Comparison of ENCODE assay signal across 18 mouse cellular contexts in the genomic region with DNA sequence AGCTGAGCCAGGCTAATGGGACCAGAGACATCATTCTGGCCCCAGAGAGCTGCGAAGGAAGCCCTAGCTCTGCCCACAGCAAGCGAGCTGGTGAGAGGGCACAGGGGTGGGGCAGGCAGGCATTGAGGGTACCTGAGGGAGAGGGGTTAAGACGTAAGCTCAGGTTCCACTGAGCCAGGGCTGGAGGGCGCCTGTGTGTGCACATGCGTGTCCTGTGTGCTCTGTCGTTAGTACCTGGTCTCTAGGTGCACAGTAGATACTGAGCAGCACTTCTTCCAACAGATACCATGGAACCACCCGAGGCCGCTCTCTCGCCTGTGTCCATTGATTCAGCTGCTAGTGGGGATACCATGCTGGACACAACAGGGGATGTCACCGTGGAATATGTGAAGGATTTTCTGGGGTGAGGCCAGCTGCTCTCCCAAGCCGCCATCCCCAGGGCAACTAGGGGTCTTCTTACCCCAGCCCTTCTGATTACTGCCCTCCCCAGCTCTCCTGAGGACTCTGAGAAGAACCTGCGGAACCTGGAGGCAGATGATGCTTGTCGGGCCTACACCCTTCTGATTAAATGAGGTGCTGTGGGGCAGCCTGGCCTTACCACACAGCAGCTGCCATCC. TPM values are rescaled to one million over a fixed set of nuclear protein-coding genes. Genes with fewer than 3 reads are reported as not detected.
A peak's percentile ranks its signal among the peaks of the same experiment; 100 is the strongest.
DNase-seq lines count a peak whose midpoint lies in the region; ATAC-seq lines count a peak whose summit lies in the region.
"Had no signal": no experiment of that assay in that cellular context is flagged by ENCODE, and none has a peak within 500 bp of the region (broad histone marks: within the 10 kb centered on the region; RNA-seq: fewer than 3 reads in every experiment).

No protein-coding gene starts in this region.

- 96% methylated on average over 13 of the region's 13 CpGs for WGBS in midbrain, embryonic 12.5 days
- WGBS in midbrain, embryonic 15.5 days: 95% methylated on average over 13 of the region's 13 CpGs
- 96% methylated on average over 13 of the region's 13 CpGs for WGBS in hindbrain, embryonic 12.5 days

- H3K36me3 ChIP-seq in midbrain, embryonic 12.5 days: peaks cover 100% of the 10 kb centered on the region
- H3K36me3 ChIP-seq in midbrain, embryonic 15.5 days (replicated peaks): peaks cover 94% of the 10 kb centered on the region
- peaks cover 98% of the 10 kb centered on the region for H3K36me3 ChIP-seq in hindbrain, embryonic 12.5 days

- no peak overlapping the region for H3K27ac ChIP-seq in midbrain, embryonic 12.5 days (replicated peaks)
- no peak overlapping the region for H3K27ac ChIP-seq in midbrain, embryonic 15.5 days
- no peak overlapping the region for H3K27ac ChIP-seq in hindbrain, embryonic 12.5 days
- H3K27ac ChIP-seq: embryonic facial prominence, embryonic 13.5 days; forebrain, embryonic 12.5 days; heart, embryonic 10.5 days; hindbrain, embryonic 13.5 days; hindbrain, postnatal 0 days had no signal

- H3K9ac ChIP-seq in midbrain, embryonic 12.5 days (replicated peaks): 0 out of 2 replicates have a peak overlapping the region, but pooled peaks have one; percentile 11
- H3K9ac ChIP-seq in midbrain, embryonic 15.5 days: no peak overlapping the region
- H3K9ac ChIP-seq in hindbrain, embryonic 12.5 days: no peak overlapping the region
- H3K9ac ChIP-seq: embryonic facial prominence, embryonic 13.5 days; forebrain, embryonic 12.5 days; hindbrain, embryonic 13.5 days had no signal

- no peak overlapping the region for H3K4me2 ChIP-seq in midbrain, embryonic 12.5 days (replicated peaks)
- no peak overlapping the region for H3K4me2 ChIP-seq in midbrain, embryonic 15.5 days
- no peak overlapping the region for H3K4me2 ChIP-seq in hindbrain, embryonic 12.5 days (replicated peaks)
- H3K4me2 ChIP-seq: embryonic facial prominence, embryonic 13.5 days; forebrain, embryonic 12.5 days; hindbrain, embryonic 13.5 days had no signal

- DNase-seq in cerebellum, adult 11-12 months: peak; percentile 6
- no peak for DNase-seq in cerebellum, adult 18-20 months
- peak; percentile 4 for DNase-seq in gastrocnemius, postnatal 25 days
- no peak for DNase-seq in gastrocnemius, postnatal 4 days (ENCODE audit: low spot score in 2 of 2)
- DNase-seq: adrenal gland, postnatal 25 days; heart, postnatal 10 days; heart, postnatal 4 days; kidney, adult 11 months; kidney, adult 9 months had no signal

- no peak overlapping the region for H3K4me3 ChIP-seq in midbrain, embryonic 12.5 days
- H3K4me3 ChIP-seq in midbrain, embryonic 15.5 days: no peak overlapping the region
- H3K4me3 ChIP-seq in hindbrain, embryonic 12.5 days: no peak overlapping the region
- H3K4me3 ChIP-seq: embryonic facial prominence, embryonic 13.5 days; forebrain, embryonic 12.5 days; heart, embryonic 10.5 days; hindbrain, embryonic 13.5 days had no signal

- no peaks in the 10 kb centered on the region for H3K27me3 ChIP-seq in midbrain, embryonic 12.5 days
- no peaks in the 10 kb centered on the region for H3K27me3 ChIP-seq in midbrain, embryonic 15.5 days (replicated peaks)
- H3K27me3 ChIP-seq in hindbrain, embryonic 12.5 days: no peaks in the 10 kb centered on the region
- H3K27me3 ChIP-seq: embryonic facial prominence, embryonic 13.5 days; forebrain, embryonic 12.5 days; hindbrain, embryonic 13.5 days had no signal

- no peaks in the 10 kb centered on the region for H3K9me3 ChIP-seq in midbrain, embryonic 12.5 days
- H3K9me3 ChIP-seq in midbrain, embryonic 15.5 days: no peaks in the 10 kb centered on the region
- H3K9me3 ChIP-seq in hindbrain, embryonic 12.5 days (replicated peaks): no peaks in the 10 kb centered on the region
- H3K9me3 ChIP-seq: embryonic facial prominence, embryonic 13.5 days; forebrain, embryonic 12.5 days; heart, embryonic 10.5 days; hindbrain, embryonic 13.5 days had no signal

- no peak for ATAC-seq in midbrain, embryonic 12.5 days (ENCODE audit: low FRiP score, low read depth)
- no peak for ATAC-seq in midbrain, embryonic 15.5 days (replicated peaks)
- ATAC-seq in hindbrain, embryonic 12.5 days (ENCODE audit: low FRiP score): no peak
- ATAC-seq: forebrain, embryonic 16.5 days; hindbrain, postnatal 0 days had no signal

- no peaks in the 10 kb centered on the region for H3K4me1 ChIP-seq in midbrain, embryonic 12.5 days
- no peaks in the 10 kb centered on the region for H3K4me1 ChIP-seq in midbrain, embryonic 15.5 days
- H3K4me1 ChIP-seq in hindbrain, embryonic 12.5 days: no peaks in the 10 kb centered on the region
- H3K4me1 ChIP-seq: embryonic facial prominence, embryonic 13.5 days; forebrain, embryonic 12.5 days; hindbrain, embryonic 13.5 days had no signal

RNA-seq across cellular contexts. Expression of a gene that starts 13.2 kb away (rescaled TPM):
- 1 to 10 TPM; 8.3 to 9.1 TPM for total RNA-seq in gastrocnemius, postnatal 25 days (2021)
- 10 to 100 TPM; 29.7 to 32.0 TPM for total RNA-seq in gastrocnemius, postnatal 4 days (2021)
- polyA plus RNA-seq in midbrain, embryonic 12.5 days (2016; fragmentation: Nextera tagmentation; extraction: Ambion mirVana): 135 TPM in 2 replicates
- polyA plus RNA-seq in midbrain, embryonic 15.5 days (2015; fragmentation: Nextera tagmentation; extraction: Ambion mirVana): 53.0 and 57.9 TPM in 2 replicates
- 106 and 113 TPM in 2 replicates for polyA plus RNA-seq in hindbrain, embryonic 12.5 days (2016; fragmentation: Nextera tagmentation; extraction: Ambion mirVana)

RNA-seq across cellular contexts. Expression of a gene that starts 14.3 kb away (rescaled TPM):
- total RNA-seq in gastrocnemius, postnatal 25 days (2021): 10 to 100 TPM; 85.4 to 97.7 TPM
- total RNA-seq in gastrocnemius, postnatal 4 days (2021): 100 to 1,000 TPM; 104 to 113 TPM
- 76.1 and 76.9 TPM in 2 replicates for polyA plus RNA-seq in midbrain, embryonic 12.5 days (2016; fragmentation: Nextera tagmentation; extraction: Ambion mirVana)
- 81.5 and 83.4 TPM in 2 replicates for polyA plus RNA-seq in midbrain, embryonic 15.5 days (2015; fragmentation: Nextera tagmentation; extraction: Ambion mirVana)
- 75.5 and 76.7 TPM in 2 replicates for polyA plus RNA-seq in hindbrain, embryonic 12.5 days (2016; fragmentation: Nextera tagmentation; extraction: Ambion mirVana)

RNA-seq across cellular contexts. Expression of a gene that starts 15.5 kb away (rescaled TPM):
- total RNA-seq in gastrocnemius, postnatal 25 days (2021): 10 to 100 TPM; 73.9 to 91.2 TPM
- 10 to 100 TPM; 70.6 to 76.5 TPM for total RNA-seq in gastrocnemius, postnatal 4 days (2021)
- 14.3 and 15.2 TPM in 2 replicates for polyA plus RNA-seq in midbrain, embryonic 12.5 days (2016; fragmentation: Nextera tagmentation; extraction: Ambion mirVana)
- 23.8 and 25.4 TPM in 2 replicates for polyA plus RNA-seq in midbrain, embryonic 15.5 days (2015; fragmentation: Nextera tagmentation; extraction: Ambion mirVana)
- 18.2 and 20.2 TPM in 2 replicates for polyA plus RNA-seq in hindbrain, embryonic 12.5 days (2016; fragmentation: Nextera tagmentation; extraction: Ambion mirVana)

Comparison
In these comparisons a context has a peak if more than half of its experiments do, and no peak if none do; other contexts are left out.
1. DNase-seq: peak in cerebellum, adult 11-12 months (single experiment) and gastrocnemius, postnatal 25 days (single experiment); none in cerebellum, adult 18-20 months (0 of 2) and gastrocnemius, postnatal 4 days (0 of 2).